ENCODE assay signal across 2 mouse cellular contexts in the genomic region with DNA sequence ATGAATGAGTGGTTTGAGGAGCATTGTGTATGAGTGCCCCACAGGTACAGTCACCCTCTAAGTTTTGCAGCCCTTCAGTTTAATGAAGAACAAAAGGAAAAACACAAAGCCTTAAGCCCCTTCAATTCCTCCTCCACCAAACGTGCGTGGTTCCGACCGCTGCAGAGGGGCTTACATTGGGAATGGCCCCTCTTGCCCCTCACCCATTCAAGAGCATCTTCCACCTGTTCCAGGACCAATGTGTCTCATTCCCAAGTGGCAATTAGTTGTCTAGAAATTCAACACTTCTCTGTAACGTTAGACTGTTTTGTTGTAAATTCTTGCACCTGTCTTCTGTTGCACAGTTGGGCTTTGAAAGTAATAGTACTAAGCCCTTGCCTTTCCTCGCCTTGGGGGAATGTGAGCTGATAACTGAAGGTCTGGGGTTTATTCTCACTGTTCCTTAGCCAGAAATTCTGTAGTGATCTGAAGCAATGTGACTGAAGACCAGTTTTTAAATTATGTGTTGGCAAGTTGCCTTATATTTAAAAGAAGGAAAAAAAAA.
TF ChIP-seq lines count a peak whose summit lies in the region.

No protein-coding gene starts in this region.

TF ChIP-seq in CH12.LX, 34 proteins besides CTCF, POLR2A, EP300 and RAD21:
- TF ChIP-seq UBTF (IDR thresholded peaks at IDR 0.05; ENCODE audit: low read depth, low read length) (no peak), NRF1 (IDR thresholded peaks at IDR 0.05; ENCODE audit: low read depth, low read length) (no peak), ZMIZ1 (IDR thresholded peaks at IDR 0.05; ENCODE audit: low read depth, low read length) (peak; percentile 60; the same call in 1 of the 2 replicates), BHLHE40 (IDR thresholded peaks at IDR 0.05; ENCODE audit: low read depth, low read length) (no peak), MAZ (IDR thresholded peaks at IDR 0.05; ENCODE audit: low read depth, low read length) (no peak), MAX (IDR thresholded peaks at IDR 0.05; ENCODE audit: low read length) (no peak), POLR2AphosphoS2 (IDR thresholded peaks at IDR 0.05; ENCODE audit: low read depth, low read length) (0 out of 2 replicates have a peak, but pooled peaks have one; percentile 51), IRF4 (IDR thresholded peaks at IDR 0.05; ENCODE audit: low read depth, low read length) (no peak), ZC3H11A (IDR thresholded peaks at IDR 0.05; ENCODE audit: low read depth, low read length) (no peak)
TF ChIP-seq in CH12.LX: peak in this region for 2.

TF ChIP-seq in myocyte, 11 proteins besides CTCF, POLR2A, EP300 and RAD21:
- TF ChIP-seq REST (IDR thresholded peaks at IDR 0.05; ENCODE audit: insufficient read depth, insufficient read length) (no peak), CEBPB (IDR thresholded peaks at IDR 0.05; ENCODE audit: insufficient read depth, poor library complexity, severe bottlenecking) (no peak), SRF (IDR thresholded peaks at IDR 0.05; ENCODE audit: control insufficient read depth, insufficient read length, low read depth) (no peak), USF1 (IDR thresholded peaks at IDR 0.05; ENCODE audit: low read depth) (no peak), MYOD1 (IDR thresholded peaks at IDR 0.05; ENCODE audit: control insufficient read depth in 1 of 3, insufficient read length in 2 of 3, low read depth in 2 of 3) (peak; percentile 25 to 68 (median 46)), TCF3 (IDR thresholded peaks at IDR 0.05; ENCODE audit: insufficient read length, low read depth) (no peak), MAX (IDR thresholded peaks at IDR 0.05; ENCODE audit: low read depth) (no peak), TCF12 (IDR thresholded peaks at IDR 0.05; ENCODE audit: insufficient read depth, poor library complexity, severe bottlenecking) (no peak), POLR2AphosphoS2 (IDR thresholded peaks at IDR 0.05; ENCODE audit: insufficient read length, low read depth) (peak; percentile 87), E2F4 (IDR thresholded peaks at IDR 0.05; ENCODE audit: insufficient read depth) (no peak), MYOG (IDR thresholded peaks at IDR 0.05; ENCODE audit: control insufficient read depth in 1 of 3, insufficient read depth in 1 of 3, insufficient read length in 2 of 3, low read depth in 2 of 3) (peak in 1 of 3 experiments; percentile 50)
